Mouse (Mus musculus) heart, adult 2 months (tissue): ENCODE results near the gene Rapgef1.

Experiments used
- CTCF ChIP-seq: fragments of 200-600 bp; IDR thresholded peaks from 2 replicates; pipeline ENCODE4 v1.8.1; 2022; ENCODE audit warnings: antibody characterized with exemption, mild to moderate bottlenecking, moderate library complexity
- POLR2A ChIP-seq: fragments of 200-500 bp; IDR thresholded peaks from 2 replicates; pipeline ENCODE4 v1.6.1; 2011; ENCODE audit warnings: mild to moderate bottlenecking, low read depth, low read length, control low read depth; ENCODE audit not compliant: insufficient read depth

GRCm38 (mm10) chr2:29701393-29701792 is 81.9 kb downstream of the Rapgef1 start:
- TF ChIP-seq CTCF, result no peak
- no peak for TF ChIP-seq POLR2A
